Mouse (Mus musculus) forebrain, embryonic 11.5 days (tissue): ENCODE measurements at regions not wholly inside any gene's neighbourhood (a gene's known extent, or its start where the extent isn't known, plus 50 kb on each side); places are given as distances from the start of the nearest gene placed in this dataset.

Experiments
- ATAC-seq: fragments of 200-750 bp; cut with Nextera tagmentation; replicated peaks from 2 replicates; pipeline ENCODE4 v1.8.0; 2017; ENCODE audit warnings: moderate TSS enrichment; ENCODE audit not compliant: low FRiP score
- DNase-seq: peaks from one replicate; pipeline ENCODE4 v3.0.0-alpha.2; 2017; ENCODE audit warnings: low spot score
- H3K27ac ChIP-seq: fragments of 300-500 bp; sonication (generic); 2 replicates; pipeline ENCODE4 v1.5.1; 2014; ENCODE audit warnings: low read depth, low read length
- H3K27me3 ChIP-seq: fragments of 300-500 bp; sonication (generic); 2 replicates; pipeline ENCODE4 v1.6.1; 2014; ENCODE audit warnings: mild to moderate bottlenecking, low read length, mixed read lengths; ENCODE audit not compliant: control insufficient read depth, insufficient read depth
- H3K36me3 ChIP-seq: fragments of 300-500 bp; sonication (generic); 2 replicates; pipeline ENCODE4 v1.6.1; 2014; ENCODE audit warnings: mild to moderate bottlenecking, low read length, moderate library complexity, mixed read lengths; ENCODE audit not compliant: control insufficient read depth, insufficient read depth
- H3K4me1 ChIP-seq: fragments of 300-500 bp; sonication (generic); replicated peaks from 2 replicates; pipeline ENCODE4 v1.6.1; 2014; ENCODE audit warnings: low read length, mixed read lengths; ENCODE audit not compliant: control insufficient read depth, insufficient read depth
- H3K4me2 ChIP-seq: fragments of 300-500 bp; sonication (generic); 2 replicates; pipeline ENCODE4 v1.6.1; 2014; ENCODE audit warnings: low read depth, mild to moderate bottlenecking, low read length, moderate library complexity, mixed read lengths; ENCODE audit not compliant: severe bottlenecking
- H3K4me3 ChIP-seq: fragments of 300-500 bp; sonication (generic); 2 replicates; pipeline ENCODE4 v1.5.1; 2014; ENCODE audit warnings: low read depth, low read length
- H3K9ac ChIP-seq: fragments of 300-500 bp; sonication (generic); 2 replicates; pipeline ENCODE4 v1.6.1; 2014; ENCODE audit warnings: low read length
- H3K9me3 ChIP-seq: fragments of 300-500 bp; sonication (generic); 2 replicates; pipeline ENCODE4 v1.6.1; 2016; ENCODE audit warnings: low read length, mixed read lengths; ENCODE audit not compliant: control insufficient read depth
- WGBS: fragments of 180-500 bp; shearing (Covaris S2); extraction: QIAGEN DNeasy Blood & Tissue Kit; methylation state at CpG from one replicate; pipeline ENCODE4 v1.1.7; 2014; 5-methylcytosine and 5-hydroxymethylcytosine counted together

DNA sequence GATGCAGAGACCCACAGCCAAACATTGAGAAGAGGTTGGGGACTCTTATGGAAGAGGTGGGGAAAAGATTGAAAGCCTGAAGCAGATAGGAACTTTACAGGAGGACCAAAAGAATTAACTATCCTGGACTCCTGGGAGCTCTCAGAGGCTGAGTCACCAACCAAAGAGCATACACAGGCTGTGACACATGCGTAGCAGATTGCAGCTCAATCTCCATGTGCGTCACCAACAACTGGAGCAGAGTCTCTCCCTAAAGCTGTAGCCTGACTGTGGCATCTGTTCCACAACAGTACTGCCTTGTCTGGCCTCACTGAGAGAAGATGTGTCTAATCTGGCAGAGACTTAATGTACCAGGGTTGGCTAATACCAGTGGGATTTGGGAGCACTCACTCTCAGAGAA lies 185.7 kb upstream of the Clec14a start:
- Histone ChIP-seq H3K9me3 (no peaks in the 10 kb centered on the region), H3K27ac (no peak overlapping the region), H3K36me3 (no peaks in the 10 kb centered on the region), H3K4me1 (0 out of 2 replicates have a peak, but pooled peaks cover 2% of the 10 kb centered on the region), H3K9ac (no peak overlapping the region), H3K4me3 (no peak overlapping the region), H3K4me2 (no peak overlapping the region), H3K27me3 (no peaks in the 10 kb centered on the region)
- no peak for DNase-seq
- no peak for ATAC-seq
- 91% methylated on average over 2 of the region's 2 CpGs for WGBS

DNA sequence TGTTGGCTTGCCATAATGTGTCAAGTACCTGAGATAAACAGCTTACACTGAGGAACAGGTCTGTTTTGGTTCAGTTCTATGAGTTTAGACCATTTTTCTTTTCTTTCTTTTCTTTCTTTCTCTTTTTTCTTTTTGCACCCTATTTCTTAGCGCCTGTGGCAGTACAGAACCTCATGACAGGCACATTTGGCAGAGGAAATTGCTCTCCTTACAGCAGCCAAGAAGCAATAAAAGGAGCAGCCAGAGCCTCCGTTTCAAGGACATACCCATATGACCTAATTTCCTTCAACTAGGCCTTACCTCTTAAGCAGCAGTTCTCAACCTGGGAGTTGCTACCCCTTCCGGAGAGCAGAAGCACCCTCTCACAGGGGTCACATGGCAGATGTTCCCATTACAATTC lies 173.9 kb upstream of the Clec14a start:
- no peak overlapping the region for H3K4me3 ChIP-seq
- 78% methylated on average over 3 of the region's 3 CpGs for WGBS
- ATAC-seq (no peak), DNase-seq (no peak)
- H3K4me2 ChIP-seq: no peak overlapping the region
- no peaks in the 10 kb centered on the region for H3K27me3 ChIP-seq
- H3K9me3 ChIP-seq: no peaks in the 10 kb centered on the region
- H3K4me1 ChIP-seq: no peaks in the 10 kb centered on the region
- no peak overlapping the region for H3K27ac ChIP-seq
- H3K36me3 ChIP-seq: no peaks in the 10 kb centered on the region
- H3K9ac ChIP-seq: no peak overlapping the region

DNA sequence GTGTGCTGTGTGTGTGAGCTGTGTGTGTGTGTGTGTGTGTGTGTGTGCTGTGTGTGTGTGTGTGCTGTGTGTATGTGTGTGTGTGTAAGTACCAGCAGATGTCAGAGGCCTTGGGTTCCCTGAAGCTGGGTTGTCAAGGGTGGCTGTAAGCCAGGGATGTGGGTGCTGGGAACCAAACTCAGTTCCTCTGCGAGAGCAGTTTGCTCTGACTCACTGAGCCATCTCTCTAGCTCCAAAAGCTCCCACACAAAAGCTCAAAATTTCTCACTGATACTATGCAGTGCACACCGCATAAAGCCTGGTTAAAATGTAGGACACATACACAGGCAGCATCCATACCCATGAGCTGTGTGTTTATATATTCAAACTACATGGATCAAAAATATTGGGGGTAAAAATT lies 172.9 kb upstream of the Clec14a start:
- 92% methylated on average over 2 of the region's 2 CpGs for WGBS
- Histone ChIP-seq H3K27ac (no peak overlapping the region), H3K27me3 (no peaks in the 10 kb centered on the region), H3K4me3 (no peak overlapping the region), H3K36me3 (no peaks in the 10 kb centered on the region), H3K9me3 (no peaks in the 10 kb centered on the region), H3K4me2 (no peak overlapping the region), H3K4me1 (no peaks in the 10 kb centered on the region), H3K9ac (no peak overlapping the region)
- ATAC-seq: no peak
- no peak for DNase-seq

DNA sequence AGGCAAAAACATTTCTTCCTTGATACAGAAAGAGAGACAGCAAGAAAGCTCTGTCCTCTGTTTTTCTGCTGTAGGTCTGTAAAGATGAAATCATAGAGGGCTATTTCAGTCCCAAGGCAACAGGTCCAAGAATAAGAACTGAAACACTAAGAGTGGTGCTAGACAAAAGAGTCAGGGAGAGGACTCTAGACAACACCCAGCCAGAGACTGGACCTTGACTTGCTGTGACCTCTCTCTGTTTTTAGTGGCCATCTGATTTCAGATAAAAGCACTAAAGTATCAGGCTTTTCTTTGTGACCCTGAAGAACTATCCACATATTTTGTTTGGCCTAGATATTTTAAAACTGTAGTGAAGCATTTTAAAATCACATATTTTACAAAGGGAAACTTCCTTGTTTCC lies 171.6 kb upstream of the Clec14a start:
- Histone ChIP-seq H3K9ac (no peak overlapping the region), H3K27me3 (no peaks in the 10 kb centered on the region), H3K4me1 (no peaks in the 10 kb centered on the region), H3K36me3 (no peaks in the 10 kb centered on the region), H3K27ac (no peak overlapping the region), H3K4me3 (no peak overlapping the region), H3K9me3 (no peaks in the 10 kb centered on the region), H3K4me2 (no peak overlapping the region)
- no peak for DNase-seq
- ATAC-seq: no peak

DNA sequence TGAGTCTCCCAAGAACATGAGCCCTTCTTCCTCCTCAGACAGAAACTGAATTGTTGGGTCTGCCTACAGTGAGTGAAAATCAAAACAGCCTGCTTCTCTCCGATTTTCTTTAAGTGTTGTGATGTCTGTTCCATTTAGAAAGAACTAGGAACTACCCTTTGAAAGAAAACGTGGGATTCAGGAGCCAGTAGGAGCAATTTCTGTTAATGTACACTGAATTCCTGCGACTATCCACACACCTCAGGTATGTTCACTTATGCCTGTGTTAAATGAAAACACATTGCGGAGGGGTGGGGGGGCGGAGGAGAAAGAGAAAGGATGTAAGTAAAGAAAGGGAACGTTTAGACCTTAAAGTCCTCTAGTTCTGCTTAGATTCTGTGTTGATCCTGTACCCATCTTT lies 167.9 kb upstream of the Clec14a start:
- Histone ChIP-seq H3K36me3 (no peaks in the 10 kb centered on the region), H3K4me1 (no peaks in the 10 kb centered on the region), H3K27ac (no peak overlapping the region), H3K4me2 (no peak overlapping the region), H3K4me3 (no peak overlapping the region), H3K27me3 (no peaks in the 10 kb centered on the region), H3K9ac (no peak overlapping the region), H3K9me3 (no peaks in the 10 kb centered on the region)
- no peak for DNase-seq
- ATAC-seq: no peak
- 88% methylated on average over 6 of the region's 6 CpGs for WGBS

DNA sequence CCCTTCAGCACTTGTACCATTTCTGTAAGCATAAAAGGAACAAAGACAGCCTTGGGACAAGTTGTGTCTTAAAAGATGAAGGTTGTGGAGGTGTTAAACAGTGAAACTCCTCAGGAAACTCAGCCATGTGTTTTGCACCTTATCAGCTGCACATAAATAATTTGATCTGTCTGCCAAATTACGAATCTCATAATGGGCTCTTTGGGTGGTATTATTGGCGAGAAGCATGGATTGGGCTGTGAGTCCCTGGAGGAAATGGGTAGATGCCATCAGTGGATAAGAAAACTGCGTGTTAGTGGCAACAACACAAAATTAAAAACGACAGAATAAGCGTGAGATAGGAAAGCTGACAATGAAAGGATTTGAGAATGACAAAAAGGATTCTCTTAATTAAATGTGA lies 165.4 kb upstream of the Clec14a start:
- H3K4me2 ChIP-seq: no peak overlapping the region
- no peak overlapping the region for H3K27ac ChIP-seq
- ATAC-seq: no peak
- H3K9me3 ChIP-seq: no peaks in the 10 kb centered on the region
- H3K9ac ChIP-seq: no peak overlapping the region
- DNase-seq: no peak
- no peaks in the 10 kb centered on the region for H3K36me3 ChIP-seq
- WGBS: 78% methylated on average over 5 of the region's 5 CpGs
- no peaks in the 10 kb centered on the region for H3K27me3 ChIP-seq
- H3K4me1 ChIP-seq: no peaks in the 10 kb centered on the region
- no peak overlapping the region for H3K4me3 ChIP-seq

DNA sequence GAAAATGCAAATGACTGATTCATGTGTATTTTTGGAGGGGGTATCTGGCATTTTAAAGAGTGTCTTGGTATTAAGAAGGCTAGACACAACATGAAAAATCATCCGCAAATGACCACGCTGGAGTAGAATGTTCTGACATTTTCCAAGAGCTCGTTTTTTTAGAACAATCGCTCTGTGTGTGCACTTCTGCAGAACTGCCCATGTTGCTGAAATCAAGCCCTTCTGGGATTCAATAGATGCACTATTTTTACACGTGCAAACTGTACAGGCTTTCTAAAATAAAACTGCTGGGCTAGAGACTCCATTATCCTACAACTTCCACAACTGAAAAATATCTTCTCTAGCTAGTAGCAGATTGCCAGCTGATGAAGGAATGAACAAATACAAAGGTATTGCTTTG lies 160.8 kb upstream of the Clec14a start:
- H3K36me3 ChIP-seq: no peaks in the 10 kb centered on the region
- no peaks in the 10 kb centered on the region for H3K4me1 ChIP-seq
- H3K4me3 ChIP-seq: no peak overlapping the region
- no peaks in the 10 kb centered on the region for H3K27me3 ChIP-seq
- no peak for ATAC-seq
- H3K9me3 ChIP-seq: no peaks in the 10 kb centered on the region
- no peak overlapping the region for H3K27ac ChIP-seq
- no peak overlapping the region for H3K4me2 ChIP-seq
- 81% methylated on average over 5 of the region's 5 CpGs for WGBS
- H3K9ac ChIP-seq: no peak overlapping the region
- DNase-seq: no peak

DNA sequence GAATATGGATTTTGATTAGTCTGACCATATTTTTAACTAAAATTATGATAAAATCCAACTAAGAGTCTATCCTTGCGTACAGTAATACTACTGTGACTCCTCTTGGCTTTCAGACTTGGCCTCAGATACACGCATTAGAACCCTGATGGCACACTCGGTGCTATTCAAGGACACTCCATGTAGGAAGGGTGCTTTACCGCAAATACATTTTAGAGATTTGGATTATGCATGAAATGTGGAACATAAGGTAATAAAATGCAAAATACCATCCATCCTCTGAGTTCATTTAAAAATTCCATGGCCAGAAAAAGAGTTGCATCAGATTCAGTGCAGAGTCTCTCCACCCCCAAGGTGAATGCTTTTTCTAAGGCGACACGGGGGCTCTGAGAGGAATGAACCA lies 157.7 kb upstream of the Clec14a start:
- WGBS: 94% methylated on average over 6 of the region's 6 CpGs

DNA sequence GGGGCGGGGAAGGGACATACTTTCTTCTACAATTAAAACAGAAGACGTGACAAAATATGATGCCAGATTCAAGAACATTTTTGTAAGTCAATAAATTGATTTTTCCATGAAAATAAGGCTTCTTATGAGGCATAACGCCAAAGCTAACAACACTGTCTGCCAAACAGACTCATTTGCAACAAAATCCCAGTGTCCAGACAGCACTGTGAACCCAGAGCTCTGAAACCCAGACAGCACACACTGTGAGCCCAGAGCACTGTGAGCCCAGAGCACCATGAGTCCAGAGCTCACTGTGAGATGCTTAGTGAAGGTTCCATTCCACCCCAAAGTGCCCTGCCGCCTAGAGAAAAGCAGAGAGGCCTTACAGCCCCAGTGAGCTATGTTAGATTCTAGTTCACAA lies 156.9 kb upstream of the Clec14a start:
- no peak for ATAC-seq
- no peak for DNase-seq
- Histone ChIP-seq H3K9me3 (no peaks in the 10 kb centered on the region), H3K27ac (no peak overlapping the region), H3K4me1 (no peaks in the 10 kb centered on the region), H3K27me3 (no peaks in the 10 kb centered on the region), H3K4me2 (no peak overlapping the region), H3K4me3 (no peak overlapping the region), H3K9ac (no peak overlapping the region), H3K36me3 (no peaks in the 10 kb centered on the region)
- WGBS: 79% methylated on average over 4 of the region's 4 CpGs

More for the DNA sequence above, 157.7 kb upstream of the Clec14a start:
- H3K9ac ChIP-seq: no peak overlapping the region
- H3K4me2 ChIP-seq: no peak overlapping the region
- H3K4me3 ChIP-seq: no peak overlapping the region
- no peak for ATAC-seq
- H3K4me1 ChIP-seq: no peaks in the 10 kb centered on the region
- no peak overlapping the region for H3K27ac ChIP-seq
- no peaks in the 10 kb centered on the region for H3K9me3 ChIP-seq
- no peaks in the 10 kb centered on the region for H3K36me3 ChIP-seq
- no peak for DNase-seq
- H3K27me3 ChIP-seq: no peaks in the 10 kb centered on the region
